Mouse (Mus musculus) liver, adult 2 months (tissue): Measurements from ENCODE around the gene Gm17654. TPM values are rescaled to one million over a fixed set of nuclear protein-coding genes. Genes with fewer than 3 reads are reported as not detected.
"Not testable (repeated sequence)": the region's sequence is repeated elsewhere in the genome, so short reads cannot be mapped to it uniquely, and the experiment has no call there.

Source experiments
- DNase-seq: peaks from one replicate; pipeline ENCODE4 v3.0.0-alpha.2; 2011; ENCODE audit warnings: low read depth, low spot score; ENCODE audit errors: extremely low read depth
- H3K27ac ChIP-seq: fragments of 200-500 bp; replicated peaks from 2 replicates; pipeline ENCODE4 v1.5.1; 2012; ENCODE audit warnings: low read depth, mild to moderate bottlenecking, control low read depth, inconsistent platforms, low read length; ENCODE audit not compliant: insufficient read depth
- H3K27me3 ChIP-seq: fragments of 200-500 bp; 2 replicates; pipeline ENCODE4 v1.6.1; 2012; ENCODE audit warnings: mild to moderate bottlenecking, moderate library complexity, low read length, inconsistent platforms; ENCODE audit not compliant: control insufficient read depth, insufficient read depth
- H3K36me3 ChIP-seq: fragments of 200-500 bp; 2 replicates; pipeline ENCODE4 v1.6.1; 2012; ENCODE audit warnings: low read length, inconsistent platforms; ENCODE audit not compliant: control insufficient read depth, insufficient read depth
- H3K4me1 ChIP-seq: fragments of 200-500 bp; 2 replicates; pipeline ENCODE4 v1.6.1; 2011; ENCODE audit warnings: low read length; ENCODE audit not compliant: control insufficient read depth, insufficient read depth
- H3K4me3 ChIP-seq: fragments of 200-500 bp; 2 replicates; pipeline ENCODE4 v1.5.1; 2011; ENCODE audit warnings: low read depth, mild to moderate bottlenecking, control low read depth, low read length, moderate library complexity; ENCODE audit not compliant: insufficient read depth
- H3K79me2 ChIP-seq: fragments of 200-500 bp; 2 replicates; pipeline ENCODE4 v1.6.1; 2012; ENCODE audit warnings: inconsistent platforms, mild to moderate bottlenecking, low read length, moderate library complexity; ENCODE audit not compliant: control insufficient read depth, insufficient read depth
- H3K9ac ChIP-seq: fragments of 200-500 bp; 2 replicates; pipeline ENCODE4 v1.6.1; 2012; ENCODE audit warnings: low read depth, mild to moderate bottlenecking, control low read depth, inconsistent platforms, low read length
- WGBS: fragments of 180-500 bp; shearing (Covaris S2); methylation state at CpG from one replicate; pipeline ENCODE4 v1.1.7; 2018; 5-methylcytosine and 5-hydroxymethylcytosine counted together
- polyA plus RNA-seq: library from polyadenylated mRNA; depleted of rRNA; stranded (reverse); fragments of >200 nt; gene quantifications from 2 replicates; pipeline ENCODE4 v1.2.3, GENCODE M21; 2012; rRNA removed
- total RNA-seq: library from RNA; depleted of rRNA; stranded (reverse); fragments of >200 nt; gene quantifications from 2 replicates; pipeline ENCODE4 v1.2.3, GENCODE M21; 2014; rRNA removed

Gene Gm17654
- total and polyA plus RNA-seq, 2 experiments: not detected

DNA sequence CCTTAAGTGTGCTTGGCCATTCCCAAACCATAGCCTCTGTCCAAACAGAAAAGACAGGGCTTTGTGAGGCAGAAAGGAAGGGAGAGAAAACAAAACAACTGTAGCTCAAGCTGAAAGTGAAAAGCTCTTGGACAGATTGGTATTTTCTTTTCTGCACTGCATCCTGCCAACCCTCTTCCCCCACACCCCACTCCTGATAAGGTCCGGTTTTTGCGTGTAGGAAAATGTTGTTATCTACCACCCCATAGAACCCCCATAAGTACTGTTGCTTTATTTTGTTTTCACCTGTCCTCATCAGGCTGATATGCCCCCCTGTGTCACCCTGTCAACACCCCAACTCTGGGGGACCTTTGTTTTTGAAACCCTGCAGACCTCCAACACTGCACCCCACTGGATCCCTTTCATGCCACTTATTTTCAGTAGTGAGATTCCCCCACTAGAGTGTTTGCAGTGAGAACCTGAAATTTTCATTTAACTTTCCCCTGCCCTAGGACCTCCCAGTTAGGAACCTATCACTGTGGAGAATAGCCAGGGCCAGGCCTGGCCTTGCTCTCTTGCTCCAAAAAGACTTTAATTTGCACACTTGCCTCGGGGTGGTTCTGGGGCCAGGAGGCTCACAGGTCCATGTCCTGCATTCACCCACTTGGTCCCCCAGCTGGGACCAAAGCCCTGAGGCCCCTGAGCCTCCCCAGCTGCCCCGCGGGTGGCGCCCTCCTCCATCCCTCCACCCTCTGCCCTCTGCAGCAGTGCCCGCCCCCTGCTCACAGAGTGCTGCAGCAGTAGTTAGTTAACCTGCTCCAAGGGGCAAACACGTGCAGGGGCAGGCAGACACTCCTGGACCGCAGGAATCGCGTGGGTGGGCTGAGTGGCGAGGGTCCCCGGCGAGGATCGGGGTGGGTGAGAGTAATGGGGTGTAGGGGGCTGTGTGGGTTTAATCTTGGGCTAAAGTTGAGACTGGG, 47.6 kb downstream of the Gm17654 start:
- not testable (repeated sequence) for H3K79me2 ChIP-seq, H3K4me3 ChIP-seq, H3K36me3 ChIP-seq, H3K27ac ChIP-seq, H3K9ac ChIP-seq, DNase-seq, H3K27me3 ChIP-seq, H3K4me1 ChIP-seq
- 36% methylated on average over 15 of the region's 15 CpGs for WGBS

Other genes starting within 250 kb of the Gm17654 start
- not detected in 2 replicates for gene 1700001F09Rik, start 231.3 kb downstream of the Gm17654 start, total RNA-seq
- gene 1700001F09Rik, start 231.3 kb downstream of the Gm17654 start, polyA plus RNA-seq: not detected in 2 replicates
- gene Gm8138, start 162.8 kb downstream of the Gm17654 start, total RNA-seq: not detected in 2 replicates
- gene Gm8138, start 162.8 kb downstream of the Gm17654 start, polyA plus RNA-seq: not detected in 2 replicates
- gene Gm5799, start 35.6 kb downstream of the Gm17654 start, total RNA-seq: not detected in 2 replicates
- not detected in 2 replicates for gene Gm5799, start 35.6 kb downstream of the Gm17654 start, polyA plus RNA-seq
- gene Gm10375, start 28.9 kb upstream of the Gm17654 start, total RNA-seq: not detected in 2 replicates
- gene Gm10375, start 28.9 kb upstream of the Gm17654 start, polyA plus RNA-seq: not detected in 2 replicates
- not detected in 2 replicates for gene Gm8165, start 98.1 kb upstream of the Gm17654 start, total RNA-seq
- gene Gm8165, start 98.1 kb upstream of the Gm17654 start, polyA plus RNA-seq: not detected in 2 replicates
- 0.09 and 0.13 TPM in 2 replicates for gene Gm7324, start 118.7 kb upstream of the Gm17654 start, total RNA-seq
- not detected in 2 replicates for gene Gm7324, start 118.7 kb upstream of the Gm17654 start, polyA plus RNA-seq
- gene Gm16506, start 148.3 kb upstream of the Gm17654 start, total RNA-seq: not detected in 2 replicates
- gene Gm16506, start 148.3 kb upstream of the Gm17654 start, polyA plus RNA-seq: not detected in 2 replicates
- gene Gm6526, start 168.7 kb upstream of the Gm17654 start, total RNA-seq: not detected in 2 replicates
- gene Gm6526, start 168.7 kb upstream of the Gm17654 start, polyA plus RNA-seq: not detected in 2 replicates
- gene Gm8180, start 205.6 kb upstream of the Gm17654 start, total RNA-seq: not detected in 2 replicates
- not detected in 2 replicates for gene Gm8180, start 205.6 kb upstream of the Gm17654 start, polyA plus RNA-seq